Mouse (Mus musculus): ENCODE measurements at regions not wholly inside any gene's neighbourhood (a gene's known extent, or its start where the extent isn't known, plus 50 kb on each side); places are given as distances from the start of the nearest gene placed in this dataset.

GRCm38 (mm10) chr4:54282934-54283333, 457.1 kb downstream of the Tmem38b start:
- no peak for ATAC-seq (ENCODE audit: poor library complexity, severe bottlenecking)

- no peak for ATAC-seq (ENCODE audit: poor library complexity, severe bottlenecking)
Measured at GRCm38 (mm10) chr4:54313804-54314203, 488.0 kb downstream of the Tmem38b start.

GRCm38 (mm10) chr4:54324851-54325250, 499.0 kb downstream of the Tmem38b start:
- ATAC-seq (ENCODE audit: poor library complexity, severe bottlenecking): no peak

- ATAC-seq (ENCODE audit: poor library complexity, severe bottlenecking): no peak
Measured at GRCm38 (mm10) chr4:54328273-54328672, 502.4 kb downstream of the Tmem38b start.

GRCm38 (mm10) chr4:54328711-54329427, 503.0 kb downstream of the Tmem38b start:
- no peak for ATAC-seq (ENCODE audit: poor library complexity, severe bottlenecking)

- ATAC-seq (ENCODE audit: poor library complexity, severe bottlenecking): no peak
Measured at GRCm38 (mm10) chr4:54330686-54331085, 504.8 kb downstream of the Tmem38b start.

GRCm38 (mm10) chr4:54331588-54332211, 505.9 kb downstream of the Tmem38b start:
- no peak for ATAC-seq (ENCODE audit: poor library complexity, severe bottlenecking)

- no peak for ATAC-seq (ENCODE audit: poor library complexity, severe bottlenecking)
Measured at GRCm38 (mm10) chr4:54332261-54332660, 506.4 kb downstream of the Tmem38b start.

- no peak for ATAC-seq (ENCODE audit: poor library complexity, severe bottlenecking)
Measured at GRCm38 (mm10) chr4:54338556-54338955, 512.7 kb downstream of the Tmem38b start.

GRCm38 (mm10) chr4:54340106-54340505, 514.3 kb downstream of the Tmem38b start:
- ATAC-seq (ENCODE audit: poor library complexity, severe bottlenecking): no peak

GRCm38 (mm10) chr4:54353657-54354390, 528.0 kb downstream of the Tmem38b start:
- ATAC-seq (ENCODE audit: poor library complexity, severe bottlenecking): no peak

GRCm38 (mm10) chr4:54354391-54354726, 528.5 kb downstream of the Tmem38b start:
- no peak for ATAC-seq (ENCODE audit: poor library complexity, severe bottlenecking)

- ATAC-seq (ENCODE audit: poor library complexity, severe bottlenecking): no peak
Measured at GRCm38 (mm10) chr4:54355381-54356040, 529.7 kb downstream of the Tmem38b start.

- no peak for ATAC-seq (ENCODE audit: poor library complexity, severe bottlenecking)
Measured at GRCm38 (mm10) chr4:54356041-54356427, 530.2 kb downstream of the Tmem38b start.

GRCm38 (mm10) chr4:54370909-54371308, 545.1 kb downstream of the Tmem38b start:
- no peak for ATAC-seq (ENCODE audit: poor library complexity, severe bottlenecking)

GRCm38 (mm10) chr4:54371418-54371957, 545.6 kb downstream of the Tmem38b start:
- ATAC-seq (ENCODE audit: poor library complexity, severe bottlenecking): no peak

GRCm38 (mm10) chr4:54373606-54374005, 547.8 kb downstream of the Tmem38b start:
- no peak for ATAC-seq (ENCODE audit: poor library complexity, severe bottlenecking)

GRCm38 (mm10) chr4:54374457-54374856, 548.6 kb downstream of the Tmem38b start:
- ATAC-seq (ENCODE audit: poor library complexity, severe bottlenecking): no peak

GRCm38 (mm10) chr4:54387460-54387859, 557.4 kb upstream of the Zfp462 start:
- ATAC-seq (ENCODE audit: poor library complexity, severe bottlenecking): no peak

GRCm38 (mm10) chr4:54391536-54392208, 553.2 kb upstream of the Zfp462 start:
- ATAC-seq (ENCODE audit: poor library complexity, severe bottlenecking): no peak

- ATAC-seq (ENCODE audit: poor library complexity, severe bottlenecking): no peak
Measured at GRCm38 (mm10) chr4:54406151-54406550, 538.7 kb upstream of the Zfp462 start.

Data from megakaryocyte, adult 5-6 weeks (primary cell).